Mouse (Mus musculus) megakaryocyte progenitor cell, adult 5-6 weeks (primary cell): ENCODE measurements at regions not wholly inside any gene's neighbourhood (a gene's known extent, or its start where the extent isn't known, plus 50 kb on each side); places are given as distances from the start of the nearest gene placed in this dataset.

ENCODE experiments used
- ATAC-seq: replicated peaks from 2 replicates; pipeline ENCODE4 v1.8.0; 2016; ENCODE audit warnings: mild to moderate bottlenecking, moderate TSS enrichment, inconsistent platforms; ENCODE audit not compliant: poor library complexity

DNA sequence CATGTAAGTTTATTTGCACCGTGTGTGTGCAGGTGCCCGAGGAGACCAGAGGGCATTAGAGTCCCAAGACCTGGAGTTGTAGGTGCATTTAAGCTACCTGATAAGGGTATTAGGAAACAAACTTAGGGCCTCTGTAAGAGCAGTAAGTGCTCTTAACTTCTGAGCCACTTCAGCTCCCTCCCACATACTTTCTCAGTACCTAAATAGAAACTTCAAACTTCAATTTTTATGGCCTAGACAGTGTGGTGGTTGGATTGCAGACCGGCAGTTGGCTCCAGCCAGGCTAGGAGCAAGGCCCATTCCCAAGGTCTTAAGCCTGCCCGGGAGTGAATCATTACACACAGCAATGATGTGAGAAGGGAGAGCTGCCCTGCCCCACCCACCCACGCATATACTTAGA lies 208.8 kb upstream of the Plpp4 start:
- no peak for ATAC-seq

DNA sequence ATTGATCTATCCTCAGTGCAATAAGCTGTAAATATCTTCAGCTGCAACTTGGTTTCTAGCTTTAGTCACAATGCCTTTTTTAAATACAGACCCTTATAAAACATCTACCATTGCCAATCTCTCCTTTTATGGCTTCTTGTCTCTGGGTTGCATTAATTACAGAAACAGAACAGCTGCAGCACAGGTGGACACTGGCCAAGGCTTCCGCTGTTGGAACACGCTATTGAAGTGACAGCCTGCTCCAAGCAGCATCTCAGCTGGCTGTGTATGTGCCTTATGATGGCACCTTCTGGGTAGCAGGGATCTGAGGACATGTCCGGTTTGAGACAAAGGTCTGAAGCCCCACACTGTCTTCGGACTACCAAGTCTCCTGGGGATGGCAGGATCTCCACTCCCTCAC lies 207.1 kb upstream of the Plpp4 start:
- ATAC-seq = no peak

DNA sequence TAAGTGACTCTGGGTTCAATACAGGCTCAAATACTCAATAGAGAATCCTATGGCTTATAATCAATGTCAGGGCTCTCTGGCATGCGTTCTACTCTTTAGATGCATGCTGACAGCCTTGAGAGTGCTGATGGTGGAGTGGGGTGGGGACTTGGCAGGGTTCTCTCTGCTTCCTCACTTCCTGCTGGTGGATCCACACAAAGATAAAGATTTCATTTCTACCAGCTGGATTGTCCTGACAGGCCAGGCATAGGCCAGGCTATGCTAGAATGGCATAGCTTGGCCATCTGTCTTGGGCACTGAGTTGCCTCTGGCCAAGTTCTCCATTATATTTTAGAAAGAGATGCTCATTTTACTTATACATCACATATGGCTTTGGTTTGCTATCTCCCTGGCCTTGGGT lies 206.2 kb upstream of the Plpp4 start:
- no peak for ATAC-seq

DNA sequence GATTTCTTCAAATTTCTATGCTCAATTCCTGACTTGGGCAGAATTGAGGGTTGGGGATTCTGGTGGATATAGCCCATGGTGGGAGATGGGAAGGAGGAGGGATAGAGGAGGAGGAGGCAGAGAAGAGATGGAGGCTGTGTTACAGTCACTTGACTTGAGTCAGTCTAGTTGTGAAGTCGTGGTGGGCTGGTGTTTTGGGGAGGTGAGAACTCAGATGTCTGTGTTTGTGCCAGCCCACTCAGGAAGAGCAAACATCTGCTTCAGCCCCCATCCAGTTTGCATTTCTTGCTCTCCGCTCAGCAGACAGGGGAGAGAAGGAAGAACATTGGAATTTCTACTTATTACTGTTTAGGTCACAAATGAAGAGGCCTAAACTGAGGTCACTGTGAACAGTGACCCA lies 189.9 kb upstream of the Plpp4 start:
- no peak for ATAC-seq

DNA sequence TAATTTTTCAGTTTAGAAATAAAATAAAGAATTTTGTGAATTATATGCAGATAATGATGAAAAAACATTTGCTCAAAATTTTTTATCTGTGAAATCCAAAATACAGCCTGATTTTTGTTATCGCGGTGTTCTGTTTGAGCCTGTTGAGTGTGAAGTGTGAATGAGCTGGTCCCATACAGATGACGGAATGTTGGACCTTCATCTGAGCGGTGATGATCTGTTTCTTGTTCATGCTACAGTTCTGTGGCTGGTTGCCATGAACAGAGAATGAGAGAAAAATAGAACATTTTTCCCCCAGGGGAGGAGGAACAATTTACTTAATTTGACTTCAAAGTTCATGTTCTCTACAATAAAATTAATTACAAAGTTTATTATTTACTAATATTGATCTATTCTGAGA lies 188.7 kb upstream of the Plpp4 start:
- ATAC-seq = no peak

DNA sequence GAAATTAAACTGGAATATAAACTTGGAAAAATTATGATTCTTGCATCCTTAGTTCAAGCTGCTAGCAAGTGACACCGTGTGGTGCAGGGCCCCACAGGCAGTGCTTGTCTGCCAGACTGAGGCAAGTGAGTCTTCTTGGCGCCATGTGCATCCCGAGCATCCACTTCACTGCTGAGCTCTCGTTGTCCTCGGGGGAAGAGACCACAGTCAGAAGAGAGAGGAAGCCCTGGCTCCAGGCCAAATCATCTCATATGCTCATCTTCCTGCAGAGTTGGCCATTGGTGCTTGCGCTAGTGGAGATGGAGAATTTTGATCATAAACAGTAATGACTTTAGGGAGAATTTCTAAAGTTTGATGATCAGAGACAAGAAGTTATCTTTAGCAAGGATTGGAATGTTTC lies 177.0 kb upstream of the Plpp4 start:
- no peak for ATAC-seq

DNA sequence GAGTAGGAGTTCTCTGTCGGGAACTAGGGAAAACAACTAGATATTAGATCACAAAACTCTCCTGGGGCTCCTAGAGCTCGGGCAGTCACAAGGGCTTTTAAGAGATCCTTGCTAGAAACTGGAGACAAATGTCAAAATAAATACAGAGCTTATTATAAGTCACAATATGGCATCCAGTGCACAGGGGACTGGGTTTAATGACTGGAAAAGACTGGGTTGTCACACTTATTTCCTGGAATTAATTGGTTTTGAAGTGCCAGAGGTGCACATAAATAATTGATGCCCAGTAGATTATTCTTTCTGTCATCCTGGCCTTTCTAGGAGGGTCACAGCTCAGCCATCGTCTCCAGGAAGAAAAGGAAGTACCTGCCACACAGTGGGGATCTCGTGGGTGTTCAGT lies 165.4 kb upstream of the Plpp4 start:
- ATAC-seq = no peak

DNA sequence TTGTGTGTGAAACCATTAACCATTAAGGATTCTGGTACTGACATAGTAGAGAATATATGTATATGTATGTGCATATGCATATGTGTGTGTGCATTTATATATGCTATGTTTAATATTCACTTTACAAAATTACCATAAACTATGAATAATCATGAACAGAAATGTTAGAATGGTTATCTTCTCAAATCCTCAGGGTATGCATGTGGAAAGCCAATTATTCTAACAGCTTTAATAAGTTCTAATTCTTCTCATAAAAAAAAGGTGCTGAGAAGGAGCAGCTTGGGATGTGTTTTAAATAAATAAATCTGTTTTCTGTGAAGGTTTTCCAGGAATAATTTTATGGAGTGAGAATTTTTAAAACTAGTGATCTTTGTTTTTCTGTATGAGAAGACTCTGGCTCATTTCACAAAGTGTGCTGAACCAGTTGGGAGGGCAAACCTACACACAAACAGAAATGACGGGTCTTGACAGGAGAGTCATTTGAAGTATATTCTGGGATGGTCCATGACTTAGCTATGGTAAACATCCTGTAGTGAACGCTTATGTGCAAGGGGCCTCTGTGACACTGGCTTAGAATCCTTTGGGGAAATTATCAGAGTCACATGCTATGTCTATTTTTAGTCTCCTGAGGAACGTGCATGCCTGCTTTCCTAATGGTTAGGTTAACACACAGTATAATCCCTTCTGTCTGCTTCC lies 160.3 kb upstream of the Plpp4 start:
- ATAC-seq = no peak

DNA sequence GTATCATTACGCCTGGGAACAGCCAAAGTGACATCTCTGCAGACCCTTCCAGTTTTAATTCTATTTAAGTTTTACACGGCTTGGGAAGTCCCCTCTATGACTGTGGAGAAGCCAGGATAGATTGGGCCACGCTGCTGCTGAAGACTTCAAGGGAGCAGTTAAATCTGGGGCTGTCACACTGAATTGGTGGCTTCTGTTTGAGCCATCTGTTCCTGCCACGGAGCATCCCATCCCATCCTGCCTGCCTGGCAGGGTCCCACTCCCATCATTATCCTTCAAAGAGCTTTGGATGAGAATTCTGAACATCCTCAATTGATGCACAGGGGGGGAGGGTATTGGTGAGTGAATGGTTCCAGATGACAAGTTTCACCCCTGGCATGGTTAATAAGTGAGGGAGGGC lies 154.4 kb upstream of the Plpp4 start:
- ATAC-seq = no peak

DNA sequence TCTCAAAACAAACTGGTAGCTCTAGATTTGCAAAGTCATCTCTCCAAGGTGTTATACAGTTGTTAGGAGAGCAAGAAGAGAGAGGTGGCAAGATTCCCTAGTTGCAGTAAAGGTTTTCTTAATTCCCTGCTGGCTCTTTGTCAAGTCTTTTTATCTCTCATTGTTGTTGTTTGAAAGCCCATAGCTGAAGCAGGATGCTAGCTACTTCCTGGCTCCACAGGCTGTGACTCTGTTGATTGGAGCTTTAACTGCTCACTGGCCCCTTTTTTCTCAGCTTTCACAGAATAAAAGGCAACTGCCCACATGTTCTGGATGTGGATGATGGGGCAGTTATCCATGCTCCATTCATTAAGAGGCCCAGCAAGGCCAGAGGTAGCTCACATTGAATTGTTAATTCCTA lies 122.7 kb upstream of the Plpp4 start:
- no peak for ATAC-seq

DNA sequence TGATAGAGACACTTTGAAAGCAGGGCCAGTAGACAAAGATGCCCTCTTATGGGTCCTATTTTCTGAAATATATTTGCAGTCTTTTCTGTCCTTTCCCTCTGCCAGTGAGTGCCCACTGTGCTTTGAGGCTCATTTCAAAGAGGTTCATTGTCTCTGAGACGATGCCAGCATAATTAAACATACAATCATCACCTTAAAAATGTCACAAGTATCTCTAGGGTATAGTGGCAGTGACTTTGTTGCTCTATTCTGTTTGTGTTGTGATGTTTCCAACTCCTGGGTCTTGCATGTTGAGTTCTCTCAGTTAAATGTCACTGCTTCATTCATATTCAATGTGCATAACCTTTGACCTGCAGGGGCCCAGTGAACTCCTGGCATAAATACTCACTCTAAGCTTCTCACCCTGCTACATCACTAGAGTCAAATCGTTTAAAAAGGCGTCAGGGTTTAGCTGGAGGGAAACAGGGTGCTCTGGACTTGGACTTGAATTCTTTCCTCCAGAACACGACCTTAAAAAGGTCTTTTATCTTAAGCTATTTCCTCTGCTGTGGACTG lies 122.1 kb upstream of the Plpp4 start:
- ATAC-seq = no peak

DNA sequence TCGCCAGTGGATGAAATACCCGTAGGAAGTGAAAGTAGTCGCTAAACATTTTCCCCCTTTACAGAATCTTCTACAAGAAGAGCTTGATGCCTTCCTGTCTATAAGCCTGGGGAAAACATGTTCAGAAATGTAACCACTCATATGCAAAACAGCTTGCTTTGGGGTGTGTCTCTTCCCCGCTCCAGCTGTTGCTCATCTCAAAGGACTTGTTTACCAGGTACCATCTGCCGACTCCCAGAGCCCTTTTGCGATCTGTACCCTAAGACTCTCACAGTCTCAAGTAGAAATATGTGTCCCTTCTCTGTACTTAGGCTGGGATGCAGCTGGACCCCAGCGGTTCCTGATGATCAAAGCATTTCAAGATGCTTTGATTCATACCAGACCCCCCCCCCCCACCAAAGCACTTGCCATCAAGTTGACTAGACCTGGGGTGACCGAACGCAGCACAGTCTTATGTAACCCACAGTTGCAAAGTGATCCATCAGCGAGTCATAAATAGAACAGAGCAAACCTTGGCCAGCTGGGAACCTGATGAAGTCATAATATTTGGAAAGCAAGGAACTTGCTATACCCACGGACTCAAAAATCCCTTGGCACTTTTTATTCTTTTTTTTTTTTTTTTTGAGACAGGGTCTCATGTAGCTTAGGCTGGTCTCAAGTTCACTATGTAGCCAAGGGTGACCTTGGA lies 119.4 kb upstream of the Plpp4 start:
- ATAC-seq = no peak

DNA sequence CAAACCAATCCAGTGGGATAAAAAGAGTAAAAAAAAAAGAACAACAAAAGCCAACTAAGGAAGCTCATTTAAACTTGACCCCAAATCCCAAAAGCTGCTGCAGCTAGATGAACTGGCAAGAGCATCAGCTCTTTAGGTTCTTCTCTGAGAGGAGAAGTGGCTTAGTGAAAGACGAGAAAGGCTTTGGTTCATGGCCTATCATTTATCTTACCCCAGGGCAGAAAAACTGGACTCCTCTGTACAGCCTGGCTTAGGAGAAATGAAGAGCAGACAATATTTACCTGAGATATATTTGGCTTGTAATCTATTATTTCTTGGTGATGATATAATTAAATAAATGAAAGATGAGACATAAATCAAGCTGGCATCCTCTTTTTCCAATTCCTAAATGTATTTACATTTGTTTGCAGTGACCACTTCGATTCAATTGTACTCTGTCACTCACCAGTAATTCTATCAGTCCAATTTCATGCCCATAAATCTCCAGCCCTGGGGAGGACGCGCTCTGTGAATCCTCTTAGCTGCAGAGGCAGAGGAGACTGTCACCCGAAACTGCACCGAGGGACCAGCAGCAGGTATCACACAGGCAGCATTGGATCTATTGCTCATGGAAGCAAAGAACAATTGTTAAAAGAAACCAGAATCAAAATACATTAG lies 114.8 kb upstream of the Plpp4 start:
- no peak for ATAC-seq

DNA sequence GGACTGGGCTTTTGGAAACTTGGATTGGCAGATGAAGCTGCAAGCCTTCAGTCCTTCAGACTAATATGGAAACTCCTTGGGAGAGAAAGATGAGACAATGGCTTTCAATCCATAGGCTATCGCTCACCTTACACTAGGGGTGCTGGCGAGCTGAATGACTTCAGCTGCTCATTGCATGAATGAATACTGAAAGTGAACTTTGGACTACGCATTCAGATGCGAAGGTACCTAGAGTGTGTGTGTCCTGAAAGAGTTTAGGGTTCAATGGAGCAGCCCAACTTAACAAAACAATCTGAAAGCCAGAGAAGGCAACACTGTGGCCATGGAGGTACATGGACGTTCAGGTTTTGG lies 114.3 kb upstream of the Plpp4 start:
- ATAC-seq = no peak

DNA sequence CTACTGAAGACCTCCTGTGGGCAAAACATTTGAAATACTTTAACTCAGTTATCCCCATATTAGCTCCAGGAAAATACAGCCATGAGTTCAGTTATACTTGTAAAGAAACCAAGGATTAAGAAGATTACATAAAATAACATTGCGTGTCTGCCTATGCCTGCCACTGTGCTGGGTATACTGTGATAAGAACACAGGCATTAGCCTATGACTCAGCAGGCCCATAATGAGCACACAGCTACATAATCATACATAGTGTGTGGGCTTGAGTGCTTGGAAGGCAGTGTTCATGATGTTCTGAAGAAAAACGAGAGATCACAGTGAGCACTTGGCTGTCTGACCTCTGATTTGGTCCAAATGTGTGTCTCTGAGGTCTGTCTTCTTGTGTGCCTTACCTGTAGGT lies 101.3 kb upstream of the Plpp4 start:
- no peak for ATAC-seq

DNA sequence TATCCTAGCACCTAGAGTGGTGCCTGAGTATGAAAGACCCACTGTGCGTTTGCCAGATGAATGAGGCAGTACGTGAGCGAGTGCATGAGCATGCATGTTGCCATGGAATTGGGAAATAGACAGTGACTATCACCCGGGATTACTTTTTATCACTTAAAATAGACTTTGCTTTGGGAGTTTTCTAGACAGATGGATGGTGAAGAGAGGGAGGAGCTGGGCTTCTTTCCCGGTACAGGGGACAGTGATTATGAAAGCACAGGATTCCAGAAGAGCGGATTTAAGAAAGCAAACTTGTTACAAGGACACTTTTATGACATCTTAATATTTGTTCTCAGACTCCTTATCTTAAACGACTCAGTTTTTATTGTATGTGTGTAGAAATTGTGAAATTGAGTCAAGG lies 86.9 kb upstream of the Plpp4 start:
- ATAC-seq = no peak

DNA sequence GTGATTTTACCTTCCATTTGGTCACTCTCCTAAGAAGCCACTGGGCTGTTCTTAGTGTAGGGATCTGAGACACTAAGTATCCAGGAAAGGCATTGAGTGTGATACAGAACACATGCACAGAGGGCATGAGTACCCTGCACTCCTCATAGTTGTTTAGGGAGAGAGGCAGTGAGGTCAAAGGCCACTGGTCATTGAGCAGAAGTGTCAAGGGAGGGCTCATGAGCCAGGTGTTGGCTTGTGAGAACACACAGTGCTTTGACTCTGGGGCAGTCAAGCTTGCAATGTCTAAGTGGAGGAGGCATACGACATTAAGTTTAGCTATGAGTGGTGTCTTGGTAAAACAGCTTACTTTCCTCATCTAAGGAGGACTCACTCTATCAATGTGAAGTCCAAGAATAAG lies 65.9 kb upstream of the Plpp4 start:
- ATAC-seq = no peak

DNA sequence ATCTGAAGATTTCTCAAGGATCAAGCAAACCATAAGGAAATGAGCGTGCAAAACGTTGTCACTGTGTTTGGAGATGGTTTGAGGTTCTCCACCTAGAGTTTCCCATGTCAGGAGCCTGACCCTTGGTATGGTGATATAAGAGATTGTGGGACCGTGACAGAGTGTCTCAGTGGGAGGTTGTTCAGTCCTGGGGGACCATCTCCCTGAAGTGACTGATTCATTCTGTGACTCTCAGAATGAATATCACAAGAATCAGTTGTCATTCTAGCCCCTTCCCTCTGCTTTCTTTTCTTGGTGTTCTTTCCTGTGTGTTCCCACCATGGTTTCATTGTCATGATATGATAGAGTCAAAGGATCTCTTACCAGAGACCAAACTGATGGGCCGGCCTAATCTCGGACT lies 49.8 kb upstream of the Plpp4 start:
- no peak for ATAC-seq
